Comparison of ENCODE assay signal across 8 mouse cellular contexts in the genomic region with DNA sequence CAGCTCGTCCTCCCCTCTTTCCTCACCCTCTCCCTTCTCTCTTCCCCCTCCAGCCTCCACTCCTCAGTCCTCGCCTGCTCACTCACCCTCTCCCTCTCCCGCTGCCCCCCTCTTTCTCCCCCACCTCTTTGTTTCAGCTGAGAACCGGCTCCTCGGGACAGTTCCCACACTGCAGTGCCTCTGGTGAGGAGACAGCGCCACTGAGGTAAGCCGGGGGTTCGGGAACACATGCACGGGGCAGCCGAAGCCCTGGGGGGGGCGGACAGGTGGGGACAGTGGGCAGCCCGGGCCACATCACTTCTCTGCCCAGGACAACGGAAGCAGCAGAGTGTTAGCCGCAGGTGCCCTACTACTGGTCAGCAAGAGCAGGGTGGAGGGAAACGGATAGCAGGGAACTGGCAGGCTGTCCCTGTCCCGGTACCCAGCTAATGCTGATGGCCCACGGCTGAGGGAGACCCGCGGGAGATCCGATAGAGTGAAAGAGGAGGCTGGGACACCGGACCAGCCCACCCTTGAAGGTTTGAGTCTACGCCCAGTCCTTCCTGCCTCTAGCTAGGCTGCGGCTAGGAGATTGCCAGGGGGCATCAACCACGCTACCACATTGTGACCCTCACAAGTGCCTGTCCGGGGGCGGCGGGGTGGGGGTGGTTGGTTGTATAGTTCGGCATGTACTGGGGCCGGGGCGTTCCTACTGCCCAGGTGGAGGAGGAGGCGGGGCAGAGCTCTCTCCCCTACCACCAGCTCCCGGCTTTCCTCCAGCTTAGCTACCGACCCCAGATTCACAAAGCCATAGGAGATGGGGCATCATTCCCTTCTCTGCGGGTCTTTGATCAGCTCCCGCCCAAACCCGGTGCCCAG. TPM values are rescaled to one million over a fixed set of nuclear protein-coding genes. Genes with fewer than 3 reads are reported as not detected.
DNase-seq lines count a peak whose midpoint lies in the region; ATAC-seq lines count a peak whose summit lies in the region.
"Had no signal": no experiment of that assay in that cellular context is flagged by ENCODE, and none has a peak within 500 bp of the region (broad histone marks: within the 10 kb centered on the region; RNA-seq: fewer than 3 reads in every experiment).

No protein-coding gene starts in this region.

- 3% methylated on average over 36 of the region's 36 CpGs for WGBS in liver, embryonic 11.5 days
- under 1% methylated on average over 36 of the region's 36 CpGs for WGBS in forebrain, embryonic 12.5 days
- WGBS in liver, embryonic 13.5 days (ENCODE audit: insufficient replicate concordance), result 2% methylated on average over 36 of the region's 36 CpGs
- WGBS in stomach, embryonic 14.5 days, result 2% methylated on average over 36 of the region's 36 CpGs

- no peak overlapping the region for H3K9ac ChIP-seq in liver, embryonic 11.5 days (ENCODE audit: low read depth, low read length)
- H3K9ac ChIP-seq in forebrain, embryonic 12.5 days, result peak overlapping the region; percentile 90
- no peak overlapping the region for H3K9ac ChIP-seq in liver, embryonic 13.5 days
- peak overlapping the region; percentile 25; the same call in 1 of the 2 replicates for H3K9ac ChIP-seq in stomach, embryonic 14.5 days (replicated peaks; ENCODE audit: low read depth, low read length)

- no peaks in the 10 kb centered on the region for H3K9me3 ChIP-seq in liver, embryonic 11.5 days (ENCODE audit: control insufficient read depth, low read length)
- no peaks in the 10 kb centered on the region for H3K9me3 ChIP-seq in forebrain, embryonic 12.5 days
- no peaks in the 10 kb centered on the region for H3K9me3 ChIP-seq in liver, embryonic 13.5 days (replicated peaks)
- H3K9me3 ChIP-seq in stomach, embryonic 14.5 days (ENCODE audit: control insufficient read depth, low read depth, low read length), result no peaks in the 10 kb centered on the region

- no peak for ATAC-seq in liver, embryonic 11.5 days (replicated peaks; ENCODE audit: low FRiP score)
- ATAC-seq in forebrain, embryonic 12.5 days (ENCODE audit: low FRiP score), result peak; percentile 85
- no peak; the same call in 1 of the 2 replicates for ATAC-seq in liver, embryonic 13.5 days (ENCODE audit: low read depth)
- peak; percentile 68; the same call in 1 of the 2 replicates for ATAC-seq in stomach, embryonic 14.5 days (ENCODE audit: insufficient number of reproducible peaks, insufficient read depth, low FRiP score, low read depth)

- H3K27ac ChIP-seq in liver, embryonic 11.5 days (ENCODE audit: low read depth, low read length), result no peak overlapping the region
- H3K27ac ChIP-seq in forebrain, embryonic 12.5 days, result peak overlapping the region; percentile 89
- no peak overlapping the region for H3K27ac ChIP-seq in liver, embryonic 13.5 days
- H3K27ac ChIP-seq in stomach, embryonic 14.5 days (ENCODE audit: low read length), result no peak overlapping the region
- H3K27ac ChIP-seq: macrophage had no signal

- H3K4me1 ChIP-seq in liver, embryonic 11.5 days (replicated peaks; ENCODE audit: control insufficient read depth, insufficient read depth, low read length), result 0 out of 2 replicates have a peak, but pooled peaks cover 4% of the 10 kb centered on the region
- peaks cover 50% of the 10 kb centered on the region for H3K4me1 ChIP-seq in forebrain, embryonic 12.5 days
- no peaks in the 10 kb centered on the region for H3K4me1 ChIP-seq in liver, embryonic 13.5 days (replicated peaks)
- peaks cover 11% of the 10 kb centered on the region; the same call in 1 of the 2 replicates for H3K4me1 ChIP-seq in stomach, embryonic 14.5 days (ENCODE audit: control insufficient read depth, insufficient read depth, low read length)

- H3K27me3 ChIP-seq in liver, embryonic 11.5 days (replicated peaks; ENCODE audit: control insufficient read depth, insufficient read depth, low read length), result peaks cover 53% of the 10 kb centered on the region
- H3K27me3 ChIP-seq in forebrain, embryonic 12.5 days, result peaks cover 49% of the 10 kb centered on the region
- H3K27me3 ChIP-seq in liver, embryonic 13.5 days, result peaks cover 61% of the 10 kb centered on the region
- no peaks in the 10 kb centered on the region for H3K27me3 ChIP-seq in stomach, embryonic 14.5 days (ENCODE audit: control insufficient read depth, insufficient read depth, low read length)

- peak overlapping the region; percentile 24; the same call in 1 of the 2 replicates for H3K4me3 ChIP-seq in liver, embryonic 11.5 days (ENCODE audit: low read depth, low read length)
- H3K4me3 ChIP-seq in forebrain, embryonic 12.5 days (replicated peaks), result peak overlapping the region; percentile 71
- peak overlapping the region; percentile 10; the same call in 1 of the 2 replicates for H3K4me3 ChIP-seq in liver, embryonic 13.5 days (replicated peaks)
- peak overlapping the region; percentile 37 for H3K4me3 ChIP-seq in stomach, embryonic 14.5 days (ENCODE audit: low read depth, low read length)

- no peaks in the 10 kb centered on the region for H3K36me3 ChIP-seq in liver, embryonic 11.5 days (ENCODE audit: control insufficient read depth, insufficient read depth, low read length)
- peaks cover 27% of the 10 kb centered on the region for H3K36me3 ChIP-seq in forebrain, embryonic 12.5 days (replicated peaks)
- H3K36me3 ChIP-seq in liver, embryonic 13.5 days, result no peaks in the 10 kb centered on the region
- H3K36me3 ChIP-seq in stomach, embryonic 14.5 days (ENCODE audit: control insufficient read depth, insufficient read depth, low read length), result no peaks in the 10 kb centered on the region

- H3K4me2 ChIP-seq in liver, embryonic 11.5 days, result peak overlapping the region; percentile 50
- H3K4me2 ChIP-seq in forebrain, embryonic 12.5 days, result peak overlapping the region; percentile 69
- H3K4me2 ChIP-seq in liver, embryonic 13.5 days, result peak overlapping the region; percentile 37
- peak overlapping the region; percentile 73 for H3K4me2 ChIP-seq in stomach, embryonic 14.5 days (replicated peaks; ENCODE audit: low read depth, low read length)

- no peak for DNase-seq in liver, embryonic 11.5 days (ENCODE audit: low spot score)
- DNase-seq in liver, result no peak
- DNase-seq in liver, embryonic 13.5 days, result no peak
- DNase-seq in adrenal gland, postnatal 10 days, result no peak
- DNase-seq in left cerebral cortex, adult 11 months (ENCODE audit: low spot score), result no peak

RNA-seq across cellular contexts. Expression of gene Glyctk, which starts 9.2 kb away (rescaled TPM):
- 12.4 and 15.7 TPM in 2 replicates for polyA plus RNA-seq in liver, embryonic 11.5 days (2014; fragmentation: Nextera tagmentation; extraction: Ambion mirVana)
- polyA plus RNA-seq in forebrain, embryonic 12.5 days (2016; fragmentation: Nextera tagmentation; extraction: Ambion mirVana), result 9.1 and 10.2 TPM in 2 replicates
- 14.8 and 15.5 TPM in 2 replicates for polyA plus RNA-seq in liver, embryonic 13.5 days (2015; fragmentation: Nextera tagmentation; extraction: Ambion mirVana)
- polyA plus RNA-seq in stomach, embryonic 14.5 days (2014; fragmentation: Nextera tagmentation; extraction: Ambion mirVana), result 1.2 and 1.5 TPM in 2 replicates
- total RNA-seq in adrenal gland, postnatal 10 days (2021), result 10 to 100 TPM; 15.7 to 23.2 TPM

RNA-seq across cellular contexts. Expression of gene Wdr82, which starts 22.0 kb away (rescaled TPM):
- 18.8 TPM in 2 replicates for polyA plus RNA-seq in liver, embryonic 11.5 days (2014; fragmentation: Nextera tagmentation; extraction: Ambion mirVana)
- 38.1 and 41.2 TPM in 2 replicates for polyA plus RNA-seq in forebrain, embryonic 12.5 days (2016; fragmentation: Nextera tagmentation; extraction: Ambion mirVana)
- polyA plus RNA-seq in liver, embryonic 13.5 days (2015; fragmentation: Nextera tagmentation; extraction: Ambion mirVana), result 7.8 and 7.9 TPM in 2 replicates
- polyA plus RNA-seq in stomach, embryonic 14.5 days (2014; fragmentation: Nextera tagmentation; extraction: Ambion mirVana), result 29.0 and 31.3 TPM in 2 replicates
- 10 to 100 TPM; 72.1 to 87.6 TPM for total RNA-seq in adrenal gland, postnatal 10 days (2021)

RNA-seq across cellular contexts. Expression of gene Ppm1m, which starts 50.8 kb away (rescaled TPM):
- polyA plus RNA-seq in liver, embryonic 11.5 days (2014; fragmentation: Nextera tagmentation; extraction: Ambion mirVana), result 25.3 and 26.9 TPM in 2 replicates
- polyA plus RNA-seq in forebrain, embryonic 12.5 days (2016; fragmentation: Nextera tagmentation; extraction: Ambion mirVana), result 29.6 and 33.3 TPM in 2 replicates
- 10.0 and 12.1 TPM in 2 replicates for polyA plus RNA-seq in liver, embryonic 13.5 days (2015; fragmentation: Nextera tagmentation; extraction: Ambion mirVana)
- polyA plus RNA-seq in stomach, embryonic 14.5 days (2014; fragmentation: Nextera tagmentation; extraction: Ambion mirVana), result 35.6 and 38.3 TPM in 2 replicates
- total RNA-seq in adrenal gland, postnatal 10 days (2021), result 100 to 1,000 TPM; 119 to 129 TPM

RNA-seq across cellular contexts. Expression of gene Col6a4, which starts 52.2 kb away (rescaled TPM):
- polyA plus RNA-seq in liver, embryonic 11.5 days (2014; fragmentation: Nextera tagmentation; extraction: Ambion mirVana), result not detected in 2 replicates
- polyA plus RNA-seq in forebrain, embryonic 12.5 days (2016; fragmentation: Nextera tagmentation; extraction: Ambion mirVana), result 0.27 and 0.70 TPM in 2 replicates
- 0.07 TPM in 1 of 2 replicates, not detected in the other for polyA plus RNA-seq in liver, embryonic 13.5 days (2015; fragmentation: Nextera tagmentation; extraction: Ambion mirVana)
- polyA plus RNA-seq in stomach, embryonic 14.5 days (2014; fragmentation: Nextera tagmentation; extraction: Ambion mirVana), result 20.9 and 22.3 TPM in 2 replicates
- 1 to 10 TPM in 1 of 2 experiments, under 1 TPM in 1; 0.96 to 1.7 TPM for total RNA-seq in adrenal gland, postnatal 10 days (2021)
- polyA plus RNA-seq: macrophage had no signal

RNA-seq across cellular contexts. Expression of gene Twf2, which starts 54.1 kb away (rescaled TPM):
- polyA plus RNA-seq in liver, embryonic 11.5 days (2014; fragmentation: Nextera tagmentation; extraction: Ambion mirVana), result 58.4 and 61.1 TPM in 2 replicates
- 53.9 and 59.3 TPM in 2 replicates for polyA plus RNA-seq in forebrain, embryonic 12.5 days (2016; fragmentation: Nextera tagmentation; extraction: Ambion mirVana)
- 25.6 and 26.3 TPM in 2 replicates for polyA plus RNA-seq in liver, embryonic 13.5 days (2015; fragmentation: Nextera tagmentation; extraction: Ambion mirVana)
- polyA plus RNA-seq in stomach, embryonic 14.5 days (2014; fragmentation: Nextera tagmentation; extraction: Ambion mirVana), result 67.7 and 69.3 TPM in 2 replicates
- 10 to 100 TPM; 38.5 to 58.6 TPM for total RNA-seq in adrenal gland, postnatal 10 days (2021)

Comparison
In these comparisons a context has a peak if more than half of its experiments do, and no peak if none do; other contexts are left out.
1. ATAC-seq: peak in forebrain, embryonic 12.5 days (single experiment) and stomach, embryonic 14.5 days (single experiment); none in liver, embryonic 11.5 days (single experiment) and liver, embryonic 13.5 days (single experiment).
2. H3K4me3 ChIP-seq: peak in every context shown above with its lines; median percentile 71 in forebrain, embryonic 12.5 days; 37 in stomach, embryonic 14.5 days; 24 in liver, embryonic 11.5 days; 10 in liver, embryonic 13.5 days.
3. H3K9ac ChIP-seq: peak in forebrain, embryonic 12.5 days (single experiment) and stomach, embryonic 14.5 days (single experiment); none in liver, embryonic 11.5 days (single experiment) and liver, embryonic 13.5 days (single experiment).
4. Peak in every context shown above with its lines, with median percentiles within 50 percentile points of each other: H3K4me2 ChIP-seq.